Mouse (Mus musculus) gastrocnemius, postnatal 36 days (tissue): Measurements from ENCODE around the gene Cep72. TPM values are rescaled to one million over a fixed set of nuclear protein-coding genes. Genes with fewer than 3 reads are reported as not detected.
"Not testable (repeated sequence)": the region's sequence is repeated elsewhere in the genome, so short reads cannot be mapped to it uniquely, and the experiment has no call there.

Experiments
- DNase-seq, 2 experiments: peaks; one replicate each; pipeline ENCODE4 v3.0.0; 2022
- intact Hi-C: fragments of 180-260 bp; cut with DNase I; formaldehyde crosslinking; loops from one replicate; pipeline ENCODE4 v1.15.1; 2025
- long read RNA-seq, 2 experiments: library from polyadenylated mRNA; stranded (forward); transcript quantifications; one replicate each; pipeline ENCODE4 v2.0.0; 2021
- total RNA-seq, 2 experiments: library from RNA; stranded (reverse); gene quantifications; 2 replicates each; pipeline ENCODE4 v1.2.3; 2021

Cep72 gene
- under 1 TPM; 0.15 to 0.66 TPM for total RNA-seq
- long read RNA-seq, experiment 1, partial matches to known transcripts = 0 of 1 reads
- long read RNA-seq, experiment 1, other reads (novel, unspliced or antisense) = 1 of 1 reads
- long read RNA-seq, experiment 2 = 0 reads

GRCm38 (mm10) chr13:74061613-74062377, at the start of gene Cep72:
TSS of gene Cep72 (minus strand) at chr13:74062299.
- peak; percentile 86 to 92 for DNase-seq
- intact Hi-C loops = no loop called here

GRCm38 (mm10) chr13:74107410-74107809, 45.3 kb upstream of the Cep72 start:
- intact Hi-C loops = no loop called here
- no peak for DNase-seq

GRCm38 (mm10) chr13:74104417-74104816, 42.3 kb upstream of the Cep72 start:
- intact Hi-C loops = no loop called here
- DNase-seq = no peak

- DNase-seq = no peak
- intact Hi-C loops = no loop called here
Observed at GRCm38 (mm10) chr13:74102831-74103582, 40.9 kb upstream of the Cep72 start.

- DNase-seq = no peak
- intact Hi-C loops = no loop called here
Observed at GRCm38 (mm10) chr13:74102108-74102830, 40.2 kb upstream of the Cep72 start.

- intact Hi-C loops = loop anchor here (5.0 kb wide), 1 partner anchor 203 kb away; no protein-coding TSS in a partner anchor
- no peak for DNase-seq
Observed at GRCm38 (mm10) chr13:74098913-74099312, 36.8 kb upstream of the Cep72 start.

GRCm38 (mm10) chr13:74096715-74097363, 34.7 kb upstream of the Cep72 start:
- intact Hi-C loops = loop anchor here (5.0 kb wide), 1 partner anchor 205 kb away; no protein-coding TSS in a partner anchor
- no peak for DNase-seq

GRCm38 (mm10) chr13:74095936-74096335, 33.8 kb upstream of the Cep72 start:
- DNase-seq = no peak
- intact Hi-C loops = loop anchor here (5.0 kb wide), 1 partner anchor 206 kb away; no protein-coding TSS in a partner anchor

GRCm38 (mm10) chr13:74090265-74090664, 28.2 kb upstream of the Cep72 start:
- no peak for DNase-seq
- intact Hi-C loops = no loop called here

- intact Hi-C loops = no loop called here
- DNase-seq = no peak
Observed at GRCm38 (mm10) chr13:74073369-74073768, 11.3 kb upstream of the Cep72 start.

GRCm38 (mm10) chr13:74071714-74072113, 9.6 kb upstream of the Cep72 start:
- DNase-seq = no peak
- intact Hi-C loops = no loop called here

GRCm38 (mm10) chr13:74071244-74071643, 9.1 kb upstream of the Cep72 start:
- DNase-seq, intact Hi-C loops: not testable (repeated sequence)

- intact Hi-C loops = no loop called here
- no peak for DNase-seq
Observed at GRCm38 (mm10) chr13:74066576-74066975, 4.5 kb upstream of the Cep72 start.

- intact Hi-C loops = no loop called here
- DNase-seq = no peak
Observed at GRCm38 (mm10) chr13:74063340-74064050, 1.4 kb upstream of the Cep72 start.

GRCm38 (mm10) chr13:74062378-74063128, 454 bp upstream of the Cep72 start:
- intact Hi-C loops = no loop called here
- no peak for DNase-seq

- intact Hi-C loops = no loop called here
- DNase-seq = no peak
Observed at GRCm38 (mm10) chr13:74058081-74058480, 4.0 kb downstream of the Cep72 start.

- no peak for DNase-seq
- intact Hi-C loops = no loop called here
Observed at GRCm38 (mm10) chr13:74056194-74056593, 5.9 kb downstream of the Cep72 start.

GRCm38 (mm10) chr13:74039926-74040325, 22.2 kb downstream of the Cep72 start:
- intact Hi-C loops = no loop called here
- DNase-seq = no peak

- no peak for DNase-seq
- intact Hi-C loops = no loop called here
Observed at GRCm38 (mm10) chr13:74035776-74036175, 26.3 kb downstream of the Cep72 start.
